Mouse (Mus musculus) right cerebral cortex, postnatal 4 days (tissue): ENCODE data around the gene Oog3.

Experiments used
- DNase-seq: peaks from one replicate; pipeline ENCODE4 v3.0.0-alpha.2; 2022

The Oog3 gene

GRCm38 (mm10) chr4:144162563-144162962, at the start of gene Oog3:
TSS of gene Oog3 (minus strand) at chr4:144162663.
- no peak for DNase-seq

- no peak for DNase-seq
Observed at GRCm38 (mm10) chr4:144190419-144190818, 28.0 kb upstream of the Oog3 start, which contains the start of gene Oog2. TSS of gene Oog2 (plus strand) at chr4:144190719.
